ENCODE assay signal across 28 mouse cellular contexts in the genomic region with DNA sequence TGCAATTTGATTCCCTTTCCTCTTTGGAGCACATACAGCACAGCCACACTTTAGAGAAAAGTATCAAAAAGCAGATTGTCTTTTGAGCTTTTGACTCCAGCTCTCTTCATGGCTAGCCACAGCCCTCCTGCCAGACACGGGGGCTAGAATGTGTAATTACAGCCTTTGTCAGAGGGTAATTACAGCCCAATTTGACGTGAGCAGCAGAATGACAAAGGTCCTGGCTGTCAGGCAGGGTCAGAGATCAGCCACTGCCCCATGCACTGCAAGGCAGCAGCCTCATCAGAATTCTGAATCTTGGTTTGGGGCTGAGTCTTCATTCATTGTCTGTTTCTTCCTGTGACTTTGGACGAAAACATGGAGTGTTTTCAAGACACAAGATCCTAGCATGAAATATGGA.
A peak's percentile ranks its signal among the peaks of the same experiment; 100 is the strongest.
DNase-seq lines count a peak whose midpoint lies in the region; ATAC-seq and TF ChIP-seq lines count a peak whose summit lies in the region.
"Had no signal": no experiment of that assay in that cellular context is flagged by ENCODE, and none has a peak within 500 bp of the region (broad histone marks: within the 10 kb centered on the region; RNA-seq: fewer than 3 reads in every experiment).

No protein-coding gene starts in this region.

- no peak overlapping the region for H3K4me2 ChIP-seq in hindbrain, embryonic 12.5 days (replicated peaks)
- no peak overlapping the region for H3K4me2 ChIP-seq in hindbrain, embryonic 13.5 days
- no peak overlapping the region for H3K4me2 ChIP-seq in midbrain, embryonic 12.5 days (replicated peaks)
- no peak overlapping the region for H3K4me2 ChIP-seq in midbrain, postnatal 0 days (ENCODE audit: low read depth, low read length, poor library complexity, severe bottlenecking)
- H3K4me2 ChIP-seq: heart, embryonic 11.5 days; hindbrain, embryonic 15.5 days; limb, embryonic 15.5 days; lung, embryonic 14.5 days; neural tube, embryonic 12.5 days had no signal

- H3K27ac ChIP-seq in hindbrain, embryonic 12.5 days = no peak overlapping the region
- H3K27ac ChIP-seq in hindbrain, embryonic 13.5 days = no peak overlapping the region
- 0 out of 2 replicates have a peak overlapping the region, but pooled peaks have one; percentile 20 for H3K27ac ChIP-seq in midbrain, embryonic 12.5 days (replicated peaks)
- no peak overlapping the region for H3K27ac ChIP-seq in midbrain, postnatal 0 days (ENCODE audit: low read depth, low read length)
- H3K27ac ChIP-seq: hindbrain, embryonic 15.5 days; limb, embryonic 15.5 days; liver, embryonic 14.5 days; neural tube, embryonic 12.5 days; stomach, postnatal 0 days had no signal

- no peaks in the 10 kb centered on the region for H3K36me3 ChIP-seq in hindbrain, embryonic 12.5 days
- no peaks in the 10 kb centered on the region for H3K36me3 ChIP-seq in hindbrain, embryonic 13.5 days
- H3K36me3 ChIP-seq in midbrain, embryonic 12.5 days = no peaks in the 10 kb centered on the region
- no peaks in the 10 kb centered on the region for H3K36me3 ChIP-seq in midbrain, postnatal 0 days (ENCODE audit: insufficient read depth, low read length)
- H3K36me3 ChIP-seq: hindbrain, embryonic 15.5 days; limb, embryonic 15.5 days; neural tube, embryonic 12.5 days had no signal

- H3K4me3 ChIP-seq in hindbrain, embryonic 12.5 days = no peak overlapping the region
- no peak overlapping the region for H3K4me3 ChIP-seq in hindbrain, embryonic 13.5 days
- H3K4me3 ChIP-seq in midbrain, embryonic 12.5 days = no peak overlapping the region
- no peak overlapping the region for H3K4me3 ChIP-seq in midbrain, postnatal 0 days (ENCODE audit: low read depth, low read length)
- H3K4me3 ChIP-seq: hindbrain, embryonic 15.5 days; limb, embryonic 15.5 days; neural tube, embryonic 12.5 days had no signal

- WGBS in hindbrain, embryonic 12.5 days = 6% methylated on average over 3 of the region's 3 CpGs
- WGBS in hindbrain, embryonic 13.5 days = 5% methylated on average over 3 of the region's 3 CpGs
- 2% methylated on average over 3 of the region's 3 CpGs for WGBS in midbrain, embryonic 12.5 days
- 12% methylated on average over 3 of the region's 3 CpGs for WGBS in midbrain, postnatal 0 days

- ATAC-seq in hindbrain, embryonic 12.5 days (ENCODE audit: low FRiP score) = 0 out of 2 replicates have a peak, but pooled peaks have one; percentile 29
- ATAC-seq in hindbrain, embryonic 13.5 days (ENCODE audit: low FRiP score) = no peak
- no peak for ATAC-seq in midbrain, embryonic 12.5 days (ENCODE audit: low FRiP score, low read depth)
- no peak for ATAC-seq in midbrain, postnatal 0 days (ENCODE audit: low FRiP score)
- ATAC-seq: forebrain, postnatal 0 days; intestine, embryonic 16.5 days; Patski had no signal

- no peaks in the 10 kb centered on the region for H3K27me3 ChIP-seq in hindbrain, embryonic 12.5 days
- no peaks in the 10 kb centered on the region for H3K27me3 ChIP-seq in hindbrain, embryonic 13.5 days
- no peaks in the 10 kb centered on the region for H3K27me3 ChIP-seq in midbrain, embryonic 12.5 days
- H3K27me3 ChIP-seq in midbrain, postnatal 0 days (ENCODE audit: insufficient read depth, low read length) = no peaks in the 10 kb centered on the region
- H3K27me3 ChIP-seq: hindbrain, embryonic 15.5 days; limb, embryonic 15.5 days; neural tube, embryonic 12.5 days had no signal

- H3K9me3 ChIP-seq in hindbrain, embryonic 12.5 days (replicated peaks) = no peaks in the 10 kb centered on the region
- H3K9me3 ChIP-seq in hindbrain, embryonic 13.5 days = no peaks in the 10 kb centered on the region
- H3K9me3 ChIP-seq in midbrain, embryonic 12.5 days = no peaks in the 10 kb centered on the region
- H3K9me3 ChIP-seq in midbrain, postnatal 0 days (ENCODE audit: low read length) = no peaks in the 10 kb centered on the region
- H3K9me3 ChIP-seq: hindbrain, embryonic 15.5 days; limb, embryonic 15.5 days; neural tube, embryonic 12.5 days had no signal

- no peak for DNase-seq in midbrain, postnatal 0 days (ENCODE audit: low spot score)
- DNase-seq in embryo, embryonic 10.5 days (ENCODE audit: low spot score) = peak; percentile 81
- DNase-seq in mesoderm, embryonic 11.5 days (ENCODE audit: low read depth, low spot score) = peak; percentile 59
- DNase-seq in c-Kit-positive CD71-positive TER-119-positive erythroid progenitor cells, embryonic 14.5 days (ENCODE audit: low spot score) = no peak
- no peak for DNase-seq in adrenal gland, postnatal 25 days
- DNase-seq: adrenal gland, postnatal 14 days; cerebellum, adult 11 months; cerebellum, adult 9-11 months; forebrain, postnatal 0 days; gastrocnemius, postnatal 14 days; heart, adult 11 months; kidney, postnatal 10 days; left cerebral cortex, postnatal 4 days; lung, embryonic 14.5 days; right cerebral cortex, adult 18-20 months; thymus, adult 2 months; thymus, postnatal 4 days had no signal

- no peak for TF ChIP-seq CTCF in midbrain, postnatal 0 days (IDR thresholded peaks at IDR 0.05)

- H3K9ac ChIP-seq in hindbrain, embryonic 12.5 days = no peak overlapping the region
- H3K9ac ChIP-seq in hindbrain, embryonic 13.5 days = no peak overlapping the region
- no peak overlapping the region; the same call in 1 of the 2 replicates for H3K9ac ChIP-seq in midbrain, embryonic 12.5 days (replicated peaks)
- H3K9ac ChIP-seq in midbrain, postnatal 0 days (replicated peaks; ENCODE audit: low read length, poor library complexity, severe bottlenecking) = no peak overlapping the region
- H3K9ac ChIP-seq: forebrain, postnatal 0 days; hindbrain, embryonic 15.5 days; limb, embryonic 15.5 days; liver, embryonic 14.5 days; lung, embryonic 14.5 days; neural tube, embryonic 12.5 days had no signal

- peaks cover 6% of the 10 kb centered on the region for H3K4me1 ChIP-seq in hindbrain, embryonic 12.5 days
- H3K4me1 ChIP-seq in hindbrain, embryonic 13.5 days (replicated peaks) = peaks cover 5% of the 10 kb centered on the region
- H3K4me1 ChIP-seq in midbrain, embryonic 12.5 days = peaks cover 7% of the 10 kb centered on the region; the same call in 1 of the 2 replicates
- H3K4me1 ChIP-seq in midbrain, postnatal 0 days (ENCODE audit: insufficient read depth, low read length) = no peaks in the 10 kb centered on the region
- H3K4me1 ChIP-seq: hindbrain, embryonic 15.5 days; limb, embryonic 15.5 days had no signal

Comparison
In these comparisons a context has a peak if more than half of its experiments do, and no peak if none do; other contexts are left out.
1. DNase-seq: peak in embryo, embryonic 10.5 days (single experiment) and mesoderm, embryonic 11.5 days (single experiment); none in midbrain, postnatal 0 days (single experiment), c-Kit-positive CD71-positive TER-119-positive erythroid progenitor cells, embryonic 14.5 days (single experiment) and adrenal gland, postnatal 25 days (single experiment).